Mouse (Mus musculus): ENCODE data around the gene Itgav. TPM values are rescaled to one million over a fixed set of nuclear protein-coding genes. Genes with fewer than 3 reads are reported as not detected.

Itgav gene
- polyA plus RNA-seq, 1 experiment from 2014 or later, result 75.3 TPM

- no peak overlapping the region for H3K4me3 ChIP-seq (ENCODE audit: control insufficient read depth in 1 of 2, insufficient read depth in 1 of 2, low read depth in 1 of 2, low read length in 2 of 2)
- H3K9me3 ChIP-seq (ENCODE audit: control insufficient read depth, low read length), result no peaks in the 10 kb centered on the region
- H3K4me1 ChIP-seq (ENCODE audit: control insufficient read depth in 2 of 2, insufficient read depth in 2 of 2, low read length in 2 of 2), result no peaks in the 10 kb centered on the region
- ATAC-seq (ENCODE audit: insufficient number of reproducible peaks, insufficient read depth, low FRiP score, low read depth), result no peak
- H3K36me3 ChIP-seq (ENCODE audit: control insufficient read depth, insufficient read depth, low read length), result peaks cover 84% of the 10 kb centered on the region
- no peak overlapping the region for H3K4me2 ChIP-seq (ENCODE audit: low read length)
- no peaks in the 10 kb centered on the region for H3K27me3 ChIP-seq (ENCODE audit: control insufficient read depth, insufficient read depth, low read length)
- H3K9ac ChIP-seq (ENCODE audit: low read length), result no peak overlapping the region
- WGBS, result 87% methylated on average over 4 of the region's 4 CpGs
- H3K27ac ChIP-seq (replicated peaks in 1 of 2; ENCODE audit: control insufficient read depth in 1 of 2, insufficient read depth in 1 of 2, low read depth in 2 of 2, low read length in 2 of 2), result no peak overlapping the region
Observed at GRCm38 (mm10) chr2:83792102-83792501, 67.9 kb downstream of the Itgav start.

- 83% methylated on average over 4 of the region's 4 CpGs for WGBS
- Histone ChIP-seq H3K4me3 (ENCODE audit: control insufficient read depth in 1 of 2, insufficient read depth in 1 of 2, low read depth in 1 of 2, low read length in 2 of 2) (no peak overlapping the region), H3K27ac (replicated peaks in 1 of 2; ENCODE audit: control insufficient read depth in 1 of 2, insufficient read depth in 1 of 2, low read depth in 2 of 2, low read length in 2 of 2) (no peak overlapping the region), H3K9ac (ENCODE audit: low read length) (no peak overlapping the region), H3K36me3 (ENCODE audit: control insufficient read depth, insufficient read depth, low read length) (peaks cover 92% of the 10 kb centered on the region), H3K4me1 (ENCODE audit: control insufficient read depth in 2 of 2, insufficient read depth in 2 of 2, low read length in 2 of 2) (no peaks in the 10 kb centered on the region), H3K9me3 (ENCODE audit: control insufficient read depth, low read length) (no peaks in the 10 kb centered on the region), H3K4me2 (ENCODE audit: low read length) (no peak overlapping the region), H3K27me3 (ENCODE audit: control insufficient read depth, insufficient read depth, low read length) (no peaks in the 10 kb centered on the region)
- no peak for ATAC-seq (ENCODE audit: insufficient number of reproducible peaks, insufficient read depth, low FRiP score, low read depth)
Observed at GRCm38 (mm10) chr2:83795766-83796165, 71.6 kb downstream of the Itgav start.

- 84% methylated on average over 9 of the region's 9 CpGs for WGBS
- no peak overlapping the region for H3K27ac ChIP-seq (replicated peaks in 1 of 2; ENCODE audit: control insufficient read depth in 1 of 2, insufficient read depth in 1 of 2, low read depth in 2 of 2, low read length in 2 of 2)
- no peaks in the 10 kb centered on the region for H3K4me1 ChIP-seq (ENCODE audit: control insufficient read depth in 2 of 2, insufficient read depth in 2 of 2, low read length in 2 of 2)
- ATAC-seq (ENCODE audit: insufficient number of reproducible peaks, insufficient read depth, low FRiP score, low read depth), result no peak
- H3K4me2 ChIP-seq (ENCODE audit: low read length), result no peak overlapping the region
- H3K9ac ChIP-seq (ENCODE audit: low read length), result no peak overlapping the region
- no peak overlapping the region for H3K4me3 ChIP-seq (ENCODE audit: control insufficient read depth in 1 of 2, insufficient read depth in 1 of 2, low read depth in 1 of 2, low read length in 2 of 2)
- no peaks in the 10 kb centered on the region for H3K27me3 ChIP-seq (ENCODE audit: control insufficient read depth, insufficient read depth, low read length)
- H3K9me3 ChIP-seq (ENCODE audit: control insufficient read depth, low read length), result no peaks in the 10 kb centered on the region
- H3K36me3 ChIP-seq (ENCODE audit: control insufficient read depth, insufficient read depth, low read length), result peaks cover 96% of the 10 kb centered on the region
Observed at GRCm38 (mm10) chr2:83797902-83798497, 73.8 kb downstream of the Itgav start.

- Histone ChIP-seq H3K4me2 (ENCODE audit: low read length) (peak within 1 kb of the TSS; percentile 95), H3K27ac (replicated peaks in 1 of 2; ENCODE audit: control insufficient read depth in 1 of 2, insufficient read depth in 1 of 2, low read depth in 2 of 2, low read length in 2 of 2) (no peak within 1 kb of the TSS), H3K4me1 (ENCODE audit: control insufficient read depth in 2 of 2, insufficient read depth in 2 of 2, low read length in 2 of 2) (peaks cover 0 to 5% of the 10 kb centered on the region in 2 experiments; a peak in 1 of 4 replicates), H3K36me3 (ENCODE audit: control insufficient read depth, insufficient read depth, low read length) (no peaks in the 10 kb centered on the region), H3K4me3 (ENCODE audit: control insufficient read depth in 1 of 2, insufficient read depth in 1 of 2, low read depth in 1 of 2, low read length in 2 of 2) (peak within 1 kb of the TSS; percentile 61 to 64), H3K9ac (ENCODE audit: low read length) (peak within 1 kb of the TSS; percentile 71), H3K27me3 (ENCODE audit: control insufficient read depth, insufficient read depth, low read length) (peaks cover 29% of the 10 kb centered on the region), H3K9me3 (ENCODE audit: control insufficient read depth, low read length) (no peaks in the 10 kb centered on the region)
- ATAC-seq (ENCODE audit: insufficient number of reproducible peaks, insufficient read depth, low FRiP score, low read depth), result peak; percentile 83
- under 1% methylated on average over 58 of the region's 63 CpGs for WGBS
Observed at GRCm38 (mm10) chr2:83812483-83813272, 88.5 kb downstream of the Itgav start, which contains the start of gene Fam171b. TSS of gene Fam171b (plus strand) at chr2:83812636.

GRCm38 (mm10) chr2:83813273-83813892 is 89.2 kb downstream of the Itgav start:
- H3K4me2 ChIP-seq (ENCODE audit: low read length), result peak overlapping the region; percentile 95
- H3K9ac ChIP-seq (ENCODE audit: low read length), result peak overlapping the region; percentile 71
- 15% methylated on average over 10 of the region's 10 CpGs for WGBS

GRCm38 (mm10) chr2:83814009-83814408 is 89.8 kb downstream of the Itgav start:
- peaks cover 29% of the 10 kb centered on the region for H3K27me3 ChIP-seq (ENCODE audit: control insufficient read depth, insufficient read depth, low read length)
- peaks cover 0 to 5% of the 10 kb centered on the region in 2 experiments; a peak in 1 of 4 replicates for H3K4me1 ChIP-seq (ENCODE audit: control insufficient read depth in 2 of 2, insufficient read depth in 2 of 2, low read length in 2 of 2)
- no peak overlapping the region for H3K4me2 ChIP-seq (ENCODE audit: low read length)
- H3K4me3 ChIP-seq (ENCODE audit: control insufficient read depth in 1 of 2, insufficient read depth in 1 of 2, low read depth in 1 of 2, low read length in 2 of 2), result no peak overlapping the region
- no peaks in the 10 kb centered on the region for H3K36me3 ChIP-seq (ENCODE audit: control insufficient read depth, insufficient read depth, low read length)
- H3K9ac ChIP-seq (ENCODE audit: low read length), result no peak overlapping the region
- no peak overlapping the region for H3K27ac ChIP-seq (replicated peaks in 1 of 2; ENCODE audit: control insufficient read depth in 1 of 2, insufficient read depth in 1 of 2, low read depth in 2 of 2, low read length in 2 of 2)
- ATAC-seq (ENCODE audit: insufficient number of reproducible peaks, insufficient read depth, low FRiP score, low read depth), result no peak
- 60% methylated on average over 6 of the region's 6 CpGs for WGBS
- no peaks in the 10 kb centered on the region for H3K9me3 ChIP-seq (ENCODE audit: control insufficient read depth, low read length)

More at GRCm38 (mm10) chr2:83813273-83813892, 89.2 kb downstream of the Itgav start:
- H3K27ac ChIP-seq (replicated peaks in 1 of 2; ENCODE audit: control insufficient read depth in 1 of 2, insufficient read depth in 1 of 2, low read depth in 2 of 2, low read length in 2 of 2), result no peak overlapping the region
- no peaks in the 10 kb centered on the region for H3K9me3 ChIP-seq (ENCODE audit: control insufficient read depth, low read length)
- peak overlapping the region in 1 of 2 experiments; percentile 64; a peak in 2 of 4 replicates for H3K4me3 ChIP-seq (ENCODE audit: control insufficient read depth in 1 of 2, insufficient read depth in 1 of 2, low read depth in 1 of 2, low read length in 2 of 2)
- H3K36me3 ChIP-seq (ENCODE audit: control insufficient read depth, insufficient read depth, low read length), result no peaks in the 10 kb centered on the region
- H3K27me3 ChIP-seq (ENCODE audit: control insufficient read depth, insufficient read depth, low read length), result peaks cover 29% of the 10 kb centered on the region
- H3K4me1 ChIP-seq (ENCODE audit: control insufficient read depth in 2 of 2, insufficient read depth in 2 of 2, low read length in 2 of 2), result peaks cover 0 to 5% of the 10 kb centered on the region in 2 experiments; a peak in 1 of 4 replicates
- ATAC-seq (ENCODE audit: insufficient number of reproducible peaks, insufficient read depth, low FRiP score, low read depth), result no peak

- Histone ChIP-seq H3K27me3 (ENCODE audit: control insufficient read depth, insufficient read depth, low read length) (peaks cover 22% of the 10 kb centered on the region), H3K4me3 (ENCODE audit: control insufficient read depth in 1 of 2, insufficient read depth in 1 of 2, low read depth in 1 of 2, low read length in 2 of 2) (no peak overlapping the region), H3K4me2 (ENCODE audit: low read length) (no peak overlapping the region), H3K36me3 (ENCODE audit: control insufficient read depth, insufficient read depth, low read length) (no peaks in the 10 kb centered on the region), H3K27ac (replicated peaks in 1 of 2; ENCODE audit: control insufficient read depth in 1 of 2, insufficient read depth in 1 of 2, low read depth in 2 of 2, low read length in 2 of 2) (no peak overlapping the region), H3K4me1 (ENCODE audit: control insufficient read depth in 2 of 2, insufficient read depth in 2 of 2, low read length in 2 of 2) (peaks cover 0 to 5% of the 10 kb centered on the region in 2 experiments; a peak in 1 of 4 replicates), H3K9ac (ENCODE audit: low read length) (no peak overlapping the region), H3K9me3 (ENCODE audit: control insufficient read depth, low read length) (no peaks in the 10 kb centered on the region)
- no peak for ATAC-seq (ENCODE audit: insufficient number of reproducible peaks, insufficient read depth, low FRiP score, low read depth)
- 71% methylated on average over 6 of the region's 6 CpGs for WGBS
Observed at GRCm38 (mm10) chr2:83816147-83816546, 92.0 kb downstream of the Itgav start.
